Mouse (Mus musculus): ENCODE results near the gene Nav2. TPM values are rescaled to one million over a fixed set of nuclear protein-coding genes. Genes with fewer than 3 reads are reported as not detected.

Nav2 gene
- polyA plus RNA-seq, 1 experiment, result 32.5 TPM

DNA sequence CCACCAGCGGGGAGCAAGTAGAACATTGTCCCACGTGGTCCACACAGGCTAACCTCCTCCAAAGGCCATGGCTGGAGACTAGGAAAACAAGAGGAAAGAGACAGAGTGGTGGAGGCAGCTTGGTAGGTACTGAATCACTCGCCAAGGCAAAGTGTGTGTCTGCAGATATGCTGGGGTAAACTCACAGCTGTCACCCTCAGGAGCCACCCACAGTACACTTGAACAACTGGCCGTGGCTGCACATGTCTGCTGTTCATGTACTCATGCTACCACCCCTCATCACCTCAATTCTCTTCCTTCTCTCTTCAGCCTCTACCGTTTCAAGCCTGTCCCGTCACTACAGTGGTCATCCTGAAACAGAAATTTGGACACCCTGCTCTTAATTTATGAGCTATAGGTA, 393.0 kb downstream of the Nav2 start:
- DNase-seq, result no peak
- no peak overlapping the region for H3K4me3 ChIP-seq (replicated peaks; ENCODE audit: insufficient read depth, low read depth, low read length)
- no peak overlapping the region for H3K27ac ChIP-seq (ENCODE audit: insufficient read depth, low read length)
- 64% methylated on average over 6 of the region's 6 CpGs for WGBS
- no peak for TF ChIP-seq CTCF (IDR thresholded peaks at IDR 0.05; ENCODE audit: borderline replicate concordance, insufficient read depth, low read depth, low read length)
- TF ChIP-seq POLR2A (IDR thresholded peaks at IDR 0.05; ENCODE audit: borderline replicate concordance, insufficient read depth, low read length), result no peak
- peaks cover 20% of the 10 kb centered on the region for H3K4me1 ChIP-seq (ENCODE audit: control insufficient read depth, insufficient read depth, low read length)
- no peaks in the 10 kb centered on the region for H3K27me3 ChIP-seq (ENCODE audit: control insufficient read depth, insufficient read depth, low read length)

DNA sequence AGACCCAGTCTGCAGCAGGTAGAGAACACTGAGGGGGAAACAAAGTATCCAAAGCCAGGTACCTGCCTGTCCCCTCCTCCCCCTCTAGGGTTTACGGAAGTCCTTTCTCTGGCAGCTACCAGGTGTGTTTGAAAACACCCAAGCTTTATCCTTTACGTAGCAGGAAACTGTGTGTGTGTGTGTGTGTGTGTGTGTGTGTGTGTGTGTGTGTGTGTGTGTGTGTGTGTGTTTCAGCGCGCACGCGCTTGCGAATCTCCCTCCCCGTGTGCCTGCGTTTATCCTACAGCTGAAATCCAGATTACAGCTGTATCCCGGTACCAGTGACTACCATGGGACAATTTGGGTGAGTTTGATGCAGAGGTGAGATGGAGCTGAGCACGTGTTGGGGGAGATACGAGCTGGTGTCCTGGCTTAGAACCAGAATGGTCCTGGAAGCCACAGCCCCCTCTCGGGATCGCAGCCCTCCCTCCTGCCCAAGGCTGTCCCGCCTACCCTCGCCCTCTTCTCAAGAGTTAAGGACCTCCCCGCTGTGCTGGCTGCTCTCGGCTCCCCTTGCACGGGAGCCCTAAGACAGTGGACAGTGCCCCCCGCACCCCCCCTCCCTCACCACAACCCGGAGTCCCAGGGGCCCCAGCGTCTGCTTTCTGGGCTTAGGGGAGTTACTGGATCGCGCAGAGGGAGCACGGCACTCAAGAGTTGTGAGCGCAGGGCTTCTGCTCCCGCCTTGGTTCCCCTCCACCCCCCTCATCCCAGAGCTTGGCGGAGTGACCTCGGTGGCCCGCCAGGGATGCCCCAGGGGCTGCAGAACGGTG, 395.3 kb downstream of the Nav2 start:
- TF ChIP-seq CTCF (IDR thresholded peaks at IDR 0.05; ENCODE audit: borderline replicate concordance, insufficient read depth, low read depth, low read length), result no peak
- no peak for TF ChIP-seq POLR2A (IDR thresholded peaks at IDR 0.05; ENCODE audit: borderline replicate concordance, insufficient read depth, low read length)
- DNase-seq, result no peak
- Histone ChIP-seq H3K27me3 (ENCODE audit: control insufficient read depth, insufficient read depth, low read length) (no peaks in the 10 kb centered on the region), H3K27ac (ENCODE audit: insufficient read depth, low read length) (no peak overlapping the region), H3K4me1 (ENCODE audit: control insufficient read depth, insufficient read depth, low read length) (peaks cover 17% of the 10 kb centered on the region), H3K4me3 (replicated peaks; ENCODE audit: insufficient read depth, low read depth, low read length) (no peak overlapping the region)
- whole genome bisulfite sequencing, result 41% methylated on average over 31 of the region's 31 CpGs

DNA sequence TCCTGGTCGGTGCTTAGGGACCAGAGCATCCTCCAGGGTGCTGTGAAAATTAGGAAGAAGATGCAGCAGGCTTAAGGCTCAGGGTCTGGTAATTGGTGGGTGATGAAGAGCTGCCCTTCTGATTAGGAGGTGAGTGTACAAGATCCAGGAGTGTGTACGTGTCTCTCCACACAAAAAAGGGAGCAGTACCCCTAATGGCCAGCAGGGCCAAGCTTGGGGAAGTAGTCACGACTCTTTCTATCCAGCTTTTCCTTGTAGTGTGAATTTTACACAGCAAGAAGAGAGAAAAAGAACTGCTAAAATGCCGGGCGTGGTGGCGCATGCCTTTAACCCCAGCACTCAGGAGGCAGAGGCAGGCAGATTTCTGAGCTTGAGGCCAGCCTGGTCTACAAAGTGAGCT, 399.2 kb downstream of the Nav2 start:
- no peak for DNase-seq
- TF ChIP-seq POLR2A (IDR thresholded peaks at IDR 0.05; ENCODE audit: borderline replicate concordance, insufficient read depth, low read length) (no peak), CTCF (IDR thresholded peaks at IDR 0.05; ENCODE audit: borderline replicate concordance, insufficient read depth, low read depth, low read length) (peak; percentile 22; the same call in 1 of the 2 replicates)
- Histone ChIP-seq H3K27me3 (ENCODE audit: control insufficient read depth, insufficient read depth, low read length) (no peaks in the 10 kb centered on the region), H3K4me1 (ENCODE audit: control insufficient read depth, insufficient read depth, low read length) (peaks cover 15% of the 10 kb centered on the region), H3K27ac (ENCODE audit: insufficient read depth, low read length) (no peak overlapping the region), H3K4me3 (replicated peaks; ENCODE audit: insufficient read depth, low read depth, low read length) (no peak overlapping the region)
- 93% methylated on average over 6 of the region's 6 CpGs for WGBS

DNA sequence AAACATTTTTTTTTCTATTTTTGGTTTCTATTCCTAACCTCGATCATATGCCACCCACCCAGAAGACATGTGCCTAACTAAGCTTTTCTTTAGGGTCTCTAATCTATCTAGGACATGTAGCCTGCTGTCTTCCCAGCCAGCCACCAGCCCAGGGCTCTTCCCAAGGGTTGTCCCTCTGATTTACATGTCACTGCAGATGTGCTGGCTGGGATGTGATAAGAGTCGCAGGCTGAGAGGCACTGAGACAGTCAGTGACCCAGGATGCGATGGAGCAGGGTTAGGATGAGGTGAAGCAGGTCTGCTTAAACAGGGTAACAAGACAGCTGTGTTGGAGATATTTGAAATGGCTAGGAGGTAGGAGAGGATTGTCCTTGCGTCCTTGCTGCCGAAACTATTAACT, 401.2 kb downstream of the Nav2 start:
- DNase-seq, result no peak
- Histone ChIP-seq H3K27me3 (ENCODE audit: control insufficient read depth, insufficient read depth, low read length) (no peaks in the 10 kb centered on the region), H3K4me3 (replicated peaks; ENCODE audit: insufficient read depth, low read depth, low read length) (no peak overlapping the region), H3K4me1 (ENCODE audit: control insufficient read depth, insufficient read depth, low read length) (peaks cover 27% of the 10 kb centered on the region), H3K27ac (ENCODE audit: insufficient read depth, low read length) (no peak overlapping the region)
- WGBS, result 83% methylated on average over 5 of the region's 5 CpGs
- TF ChIP-seq POLR2A (IDR thresholded peaks at IDR 0.05; ENCODE audit: borderline replicate concordance, insufficient read depth, low read length) (no peak), CTCF (IDR thresholded peaks at IDR 0.05; ENCODE audit: borderline replicate concordance, insufficient read depth, low read depth, low read length) (no peak)

- H3K4me1 ChIP-seq (ENCODE audit: control insufficient read depth, insufficient read depth, low read length), result peaks cover 19% of the 10 kb centered on the region
- TF ChIP-seq CTCF (IDR thresholded peaks at IDR 0.05; ENCODE audit: borderline replicate concordance, insufficient read depth, low read depth, low read length) (no peak), POLR2A (IDR thresholded peaks at IDR 0.05; ENCODE audit: borderline replicate concordance, insufficient read depth, low read length) (no peak)
- H3K4me3 ChIP-seq (replicated peaks; ENCODE audit: insufficient read depth, low read depth, low read length), result no peak overlapping the region
- DNase-seq, result no peak
- H3K27ac ChIP-seq (ENCODE audit: insufficient read depth, low read length), result no peak overlapping the region
- WGBS, result 22% methylated on average over 7 of the region's 7 CpGs
- no peaks in the 10 kb centered on the region for H3K27me3 ChIP-seq (ENCODE audit: control insufficient read depth, insufficient read depth, low read length)
Measured at GRCm38 (mm10) chr7:49313945-49314344, 405.4 kb downstream of the Nav2 start.

GRCm38 (mm10) chr7:49315033-49315432, 406.5 kb downstream of the Nav2 start:
- H3K4me3 ChIP-seq (replicated peaks; ENCODE audit: insufficient read depth, low read depth, low read length), result no peak overlapping the region
- DNase-seq, result no peak
- H3K4me1 ChIP-seq (ENCODE audit: control insufficient read depth, insufficient read depth, low read length), result peaks cover 22% of the 10 kb centered on the region
- no peaks in the 10 kb centered on the region for H3K27me3 ChIP-seq (ENCODE audit: control insufficient read depth, insufficient read depth, low read length)
- TF ChIP-seq POLR2A (IDR thresholded peaks at IDR 0.05; ENCODE audit: borderline replicate concordance, insufficient read depth, low read length), result no peak
- TF ChIP-seq CTCF (IDR thresholded peaks at IDR 0.05; ENCODE audit: borderline replicate concordance, insufficient read depth, low read depth, low read length), result no peak
- 42% methylated on average over 3 of the region's 3 CpGs for WGBS
- no peak overlapping the region for H3K27ac ChIP-seq (ENCODE audit: insufficient read depth, low read length)

- Histone ChIP-seq H3K4me3 (replicated peaks; ENCODE audit: insufficient read depth, low read depth, low read length) (no peak overlapping the region), H3K27ac (ENCODE audit: insufficient read depth, low read length) (no peak overlapping the region), H3K27me3 (ENCODE audit: control insufficient read depth, insufficient read depth, low read length) (no peaks in the 10 kb centered on the region), H3K4me1 (ENCODE audit: control insufficient read depth, insufficient read depth, low read length) (peaks cover 29% of the 10 kb centered on the region)
- DNase-seq, result no peak
- WGBS, result 76% methylated on average over 3 of the region's 3 CpGs
- TF ChIP-seq CTCF (IDR thresholded peaks at IDR 0.05; ENCODE audit: borderline replicate concordance, insufficient read depth, low read depth, low read length), result no peak
- TF ChIP-seq POLR2A (IDR thresholded peaks at IDR 0.05; ENCODE audit: borderline replicate concordance, insufficient read depth, low read length), result no peak
Measured at GRCm38 (mm10) chr7:49316600-49316999, 408.1 kb downstream of the Nav2 start.

DNA sequence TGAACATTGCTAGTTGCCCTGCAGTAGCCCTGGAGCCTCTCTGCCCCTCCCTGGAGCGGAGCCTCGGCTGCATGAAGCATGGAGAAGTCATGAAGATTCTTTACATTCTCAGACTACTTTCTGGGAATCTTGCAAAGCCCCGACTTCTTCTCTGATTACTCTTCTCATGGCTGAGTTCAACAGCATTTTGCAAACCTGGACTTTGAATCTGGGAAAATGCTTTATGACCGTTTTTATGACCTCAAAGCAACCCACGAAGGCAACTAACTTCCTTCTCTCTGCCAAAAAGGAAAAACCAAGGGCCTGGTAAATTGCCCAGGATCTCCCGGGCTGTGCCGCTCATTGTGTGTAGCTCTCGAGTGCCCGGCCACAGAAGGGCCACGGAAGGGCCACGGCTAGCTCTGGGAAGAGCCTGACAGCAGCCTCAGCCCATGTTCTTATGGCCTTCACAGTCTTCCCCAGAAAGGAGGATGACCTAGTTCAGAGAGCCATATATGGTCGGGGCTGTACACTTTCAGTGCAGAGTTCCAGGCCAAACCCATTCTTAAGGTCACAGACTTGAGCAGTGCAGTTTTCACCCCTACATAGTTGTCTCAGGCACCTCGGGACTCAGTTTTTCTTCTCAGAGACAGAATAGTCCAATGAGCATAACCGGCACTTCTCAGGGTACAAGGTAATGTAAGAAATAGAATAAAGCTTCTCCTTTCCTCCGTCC, 409.8 kb downstream of the Nav2 start:
- H3K27me3 ChIP-seq (ENCODE audit: control insufficient read depth, insufficient read depth, low read length), result no peaks in the 10 kb centered on the region
- 61% methylated on average over 15 of the region's 15 CpGs for WGBS
- TF ChIP-seq CTCF (IDR thresholded peaks at IDR 0.05; ENCODE audit: borderline replicate concordance, insufficient read depth, low read depth, low read length) (no peak), POLR2A (IDR thresholded peaks at IDR 0.05; ENCODE audit: borderline replicate concordance, insufficient read depth, low read length) (no peak)
- H3K4me1 ChIP-seq (ENCODE audit: control insufficient read depth, insufficient read depth, low read length), result peaks cover 32% of the 10 kb centered on the region
- no peak for DNase-seq
- no peak overlapping the region for H3K4me3 ChIP-seq (replicated peaks; ENCODE audit: insufficient read depth, low read depth, low read length)
- no peak overlapping the region for H3K27ac ChIP-seq (ENCODE audit: insufficient read depth, low read length)

Data from cerebellum, adult 2 months (tissue).